Mouse (Mus musculus) layer of hippocampus, postnatal 36 days (tissue): ENCODE measurements around the gene Klf4. TPM values are rescaled to one million over a fixed set of nuclear protein-coding genes. Genes with fewer than 3 reads are reported as not detected.
A peak's percentile ranks its signal among the peaks of the same experiment; 100 is the strongest.

Experiments used
- DNase-seq, 2 experiments: peaks; one replicate each; pipeline ENCODE4 v3.0.0; 2022
- total RNA-seq, 2 experiments: library from RNA; stranded (reverse); gene quantifications; 2 replicates each; pipeline ENCODE4 v1.2.3; 2021

The Klf4 gene
- total RNA-seq, 2 experiments from 2014 or later: 4.8 to 5.3 TPM

GRCm38 (mm10) chr4:55523921-55524320 is 8.3 kb downstream of the Klf4 start:
- DNase-seq: no peak

GRCm38 (mm10) chr4:55517438-55517837 is 14.8 kb downstream of the Klf4 start:
- no peak for DNase-seq

GRCm38 (mm10) chr4:55516048-55516447 is 16.2 kb downstream of the Klf4 start:
- DNase-seq: no peak

GRCm38 (mm10) chr4:55514733-55515176 is 17.5 kb downstream of the Klf4 start:
- peak; percentile 74 to 76 for DNase-seq

- DNase-seq: no peak
Measured at GRCm38 (mm10) chr4:55513615-55514279, 18.5 kb downstream of the Klf4 start.

- no peak for DNase-seq
Measured at GRCm38 (mm10) chr4:55511389-55511788, 20.9 kb downstream of the Klf4 start.

GRCm38 (mm10) chr4:55508712-55509111 is 23.6 kb downstream of the Klf4 start:
- no peak for DNase-seq

- no peak for DNase-seq
Measured at GRCm38 (mm10) chr4:55498621-55499020, 33.6 kb downstream of the Klf4 start.

- no peak for DNase-seq
Measured at GRCm38 (mm10) chr4:55496416-55496815, 35.9 kb downstream of the Klf4 start.

- DNase-seq: no peak
Measured at GRCm38 (mm10) chr4:55493261-55493660, 39.0 kb downstream of the Klf4 start.

GRCm38 (mm10) chr4:55489328-55489727 is 42.9 kb downstream of the Klf4 start:
- no peak for DNase-seq

- no peak for DNase-seq
Measured at GRCm38 (mm10) chr4:55488604-55489003, 43.7 kb downstream of the Klf4 start.

- DNase-seq: peak; percentile 55 to 76
Measured at GRCm38 (mm10) chr4:55480322-55480767, 51.9 kb downstream of the Klf4 start.

- no peak for DNase-seq
Measured at GRCm38 (mm10) chr4:55478333-55478732, 53.9 kb downstream of the Klf4 start.

- no peak for DNase-seq
Measured at GRCm38 (mm10) chr4:55477933-55478332, 54.3 kb downstream of the Klf4 start.

GRCm38 (mm10) chr4:55477210-55477759 is 55.0 kb downstream of the Klf4 start:
- DNase-seq: no peak

Other genes starting within 250 kb of the Klf4 start
- 100 to 1,000 TPM; 177 to 178 TPM for gene Rad23b, start 182.4 kb downstream of the Klf4 start, total RNA-seq